Mouse (Mus musculus): ENCODE measurements around the gene Cradd.
A peak's percentile ranks its signal among the peaks of the same experiment; 100 is the strongest.

Gene Cradd

DNA sequence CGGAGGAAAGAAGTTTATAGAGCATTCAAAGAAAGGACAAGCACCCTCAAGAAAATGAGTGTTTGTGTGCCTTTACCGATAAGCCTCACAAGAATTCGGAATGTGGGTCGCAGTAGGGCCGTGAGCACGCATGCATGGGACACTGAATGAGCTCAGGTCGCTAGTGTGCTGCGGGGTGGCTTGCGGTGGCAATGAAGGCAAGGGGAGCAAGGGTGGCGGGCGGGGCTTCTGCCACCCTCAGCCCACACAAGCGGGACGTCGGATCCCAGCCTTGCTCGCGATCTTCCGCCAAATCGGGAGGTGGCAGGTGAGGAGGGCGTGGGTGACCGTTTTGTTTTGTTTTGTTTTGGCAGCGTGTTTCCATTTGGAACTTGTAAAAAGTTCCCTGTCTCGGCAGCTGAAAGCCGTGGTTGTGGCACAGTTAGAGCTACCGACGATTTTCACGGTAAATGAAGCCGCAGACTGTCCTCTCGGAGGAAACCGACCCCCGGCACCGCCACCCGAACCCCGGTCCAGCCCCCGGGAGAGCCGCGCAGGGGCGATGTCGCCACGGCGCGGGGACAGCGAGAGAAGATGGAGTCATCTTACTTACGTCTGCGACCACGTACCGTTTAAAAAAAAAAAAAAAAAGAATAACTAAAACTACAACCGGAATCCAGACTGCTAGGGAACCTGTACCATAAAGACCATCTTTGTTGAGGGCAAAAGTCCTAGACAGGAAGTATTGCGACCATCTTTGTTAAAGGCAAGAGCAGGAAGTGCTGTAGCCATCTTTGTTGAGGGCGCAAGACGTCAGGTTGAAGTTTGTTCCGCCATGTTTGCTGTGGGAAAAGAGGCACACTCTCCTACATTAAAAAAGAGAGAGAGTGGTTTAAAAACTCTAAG lies at the start of gene Cradd:
TSS of gene Cradd (minus strand) at position 741 of the 885 bp plus-strand sequence.
- peak; percentile 67 to 80 for DNase-seq

- no peak for DNase-seq
Observed at GRCm38 (mm10) chr10:95373340-95373739, 49.4 kb upstream of the Cradd start.

DNA sequence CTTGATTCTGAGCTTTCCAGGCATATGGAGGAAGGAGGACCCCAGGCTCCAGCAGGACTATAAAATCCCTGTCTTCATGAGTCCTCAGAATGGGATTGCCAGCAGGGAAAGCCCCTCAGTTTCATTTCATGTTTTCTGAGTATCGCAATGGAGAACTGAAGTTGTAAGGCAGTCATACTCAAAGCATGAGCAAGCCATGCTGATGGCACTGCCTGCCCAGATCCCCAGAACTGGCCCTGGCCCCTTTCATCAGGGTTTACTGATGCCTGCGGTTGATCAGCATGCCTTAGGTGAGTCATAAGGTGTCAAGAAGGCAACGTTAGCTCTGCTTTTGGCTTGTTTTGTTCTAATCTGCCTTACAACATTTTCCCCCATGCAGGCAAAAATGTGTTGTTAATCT lies 48.0 kb upstream of the Cradd start:
- peak in 1 of 2 experiments; percentile 33 for DNase-seq

DNA sequence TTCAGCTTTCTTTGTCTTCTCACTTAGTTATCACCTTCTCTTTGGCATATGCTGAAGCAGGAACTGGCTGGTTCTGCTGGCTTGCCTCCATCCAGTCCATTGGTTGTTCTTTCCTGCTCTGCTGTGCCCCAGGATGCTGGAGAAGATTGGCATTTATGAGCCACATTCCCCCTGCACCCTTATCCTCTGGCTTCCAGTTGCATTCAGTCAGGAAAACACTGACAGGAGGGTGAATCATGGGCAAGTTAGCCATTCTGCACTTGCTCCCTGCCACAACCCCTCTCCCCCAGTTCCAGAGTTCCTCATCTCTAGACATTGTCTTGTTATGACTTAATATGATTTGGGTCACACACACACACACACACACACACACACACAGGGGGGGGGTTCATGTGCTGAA lies 45.3 kb upstream of the Cradd start:
- no peak for DNase-seq

DNA sequence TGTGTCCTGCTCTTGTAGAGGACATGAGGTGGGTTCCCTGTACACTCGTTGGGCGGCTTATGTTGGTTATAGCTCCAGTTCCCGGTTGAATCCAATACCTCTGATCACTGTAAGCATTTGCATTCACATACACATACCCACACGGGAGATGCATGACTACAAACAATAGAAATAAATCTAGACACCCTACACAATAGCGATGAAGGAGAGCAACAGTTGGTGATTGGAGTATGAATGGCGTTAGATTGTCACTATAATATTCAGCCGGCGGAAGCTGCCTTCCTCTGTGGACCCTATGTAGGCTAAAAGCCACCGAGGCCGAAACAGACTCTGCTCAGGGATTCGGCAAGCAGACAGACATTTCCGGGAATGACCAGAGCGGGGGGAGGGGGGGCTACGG lies 44.2 kb upstream of the Cradd start:
- DNase-seq = no peak

- peak in 1 of 2 experiments; percentile 15 for DNase-seq
Observed at GRCm38 (mm10) chr10:95367661-95368089, 43.7 kb upstream of the Cradd start.

- no peak for DNase-seq
Observed at GRCm38 (mm10) chr10:95367241-95367640, 43.3 kb upstream of the Cradd start.

DNA sequence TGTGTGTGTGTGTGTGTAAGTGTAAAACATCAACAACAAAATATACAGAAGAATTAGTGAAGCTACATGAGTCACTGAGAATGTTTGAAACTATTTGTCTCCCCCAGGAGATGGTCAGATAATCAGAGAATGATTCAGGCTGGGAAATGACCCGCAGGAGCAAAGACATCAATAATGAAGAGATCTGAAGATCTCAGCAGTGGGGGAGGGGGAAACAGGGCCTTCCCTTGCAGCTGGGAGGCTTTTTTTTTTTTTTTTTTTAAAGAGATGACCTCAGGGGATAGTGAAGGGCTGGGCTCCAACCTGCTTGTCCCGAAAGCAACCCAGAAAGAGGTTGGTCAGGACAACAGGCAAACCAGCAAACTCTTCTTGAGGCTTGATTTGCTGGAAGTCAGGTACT lies 38.4 kb upstream of the Cradd start:
- DNase-seq = no peak

GRCm38 (mm10) chr10:95361260-95361841 lies 37.4 kb upstream of the Cradd start:
- no peak for DNase-seq

- DNase-seq = no peak
Observed at GRCm38 (mm10) chr10:95360048-95360447, 36.1 kb upstream of the Cradd start.

DNA sequence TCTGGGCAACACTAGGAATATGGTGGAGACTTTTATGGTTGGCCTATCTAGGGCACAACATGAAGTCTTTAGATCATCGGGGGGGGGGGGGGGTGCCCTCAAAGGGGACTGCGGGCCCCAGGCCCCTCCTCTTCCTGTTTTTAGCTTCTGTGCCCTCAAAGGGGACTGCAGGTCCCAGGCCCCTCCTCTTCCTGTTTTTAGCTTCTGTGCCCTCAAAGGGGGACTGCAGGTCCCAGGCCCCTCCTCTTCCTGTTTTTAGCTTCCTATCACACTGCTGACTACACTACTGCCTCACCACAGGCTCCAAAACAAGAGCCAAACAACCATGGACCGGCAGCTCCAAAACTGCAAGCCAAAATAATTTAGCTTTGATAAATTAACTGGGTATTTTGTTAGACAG lies 33.8 kb upstream of the Cradd start:
- no peak for DNase-seq

GRCm38 (mm10) chr10:95356711-95357110 lies 32.8 kb upstream of the Cradd start:
- DNase-seq = no peak

- no peak for DNase-seq
Observed at GRCm38 (mm10) chr10:95355678-95356268, 31.8 kb upstream of the Cradd start.

GRCm38 (mm10) chr10:95354673-95355072 lies 30.7 kb upstream of the Cradd start:
- DNase-seq = no peak

DNA sequence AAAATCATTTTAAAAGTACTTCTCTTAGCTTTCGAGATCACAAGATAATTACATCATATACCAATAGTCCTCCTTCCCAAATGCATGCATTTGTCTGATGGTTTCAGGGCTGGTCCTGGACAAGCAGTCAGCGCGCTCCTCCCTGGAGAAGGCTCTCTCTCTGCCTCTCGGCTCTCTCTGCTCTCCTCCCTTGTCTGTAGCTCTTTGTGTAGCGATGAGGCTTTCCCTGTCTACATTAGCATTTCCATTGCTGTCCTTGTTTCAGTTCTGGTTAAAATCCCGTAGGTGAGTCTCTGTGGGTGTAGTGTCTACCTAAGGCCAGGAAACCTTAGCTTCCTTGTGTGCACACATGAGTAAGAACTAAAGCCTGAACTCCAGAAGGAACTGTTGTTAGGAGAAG lies 30.1 kb upstream of the Cradd start:
- no peak for DNase-seq

DNA sequence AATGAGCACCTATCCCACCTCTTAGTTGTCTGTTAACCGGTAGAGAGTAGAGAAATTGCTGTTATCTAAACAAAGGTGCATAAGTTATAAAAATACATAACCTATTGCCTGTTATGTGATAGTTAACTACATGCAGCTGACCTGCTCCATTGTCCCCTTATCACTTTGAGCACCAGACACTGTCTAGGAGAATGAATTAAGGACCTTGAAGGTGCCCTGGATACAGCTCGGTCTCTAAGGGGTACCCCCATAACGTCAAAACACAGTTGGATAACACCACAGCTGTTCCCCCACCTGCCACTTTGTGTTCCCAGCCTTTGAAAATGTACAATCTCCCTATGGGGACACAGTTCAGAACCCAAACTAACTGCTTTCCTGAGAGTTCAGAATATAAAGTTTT lies 24.5 kb upstream of the Cradd start:
- DNase-seq = no peak

GRCm38 (mm10) chr10:95347776-95348175 lies 23.8 kb upstream of the Cradd start:
- DNase-seq = no peak

GRCm38 (mm10) chr10:95342833-95343590 lies 19.1 kb upstream of the Cradd start:
- DNase-seq = no peak

DNA sequence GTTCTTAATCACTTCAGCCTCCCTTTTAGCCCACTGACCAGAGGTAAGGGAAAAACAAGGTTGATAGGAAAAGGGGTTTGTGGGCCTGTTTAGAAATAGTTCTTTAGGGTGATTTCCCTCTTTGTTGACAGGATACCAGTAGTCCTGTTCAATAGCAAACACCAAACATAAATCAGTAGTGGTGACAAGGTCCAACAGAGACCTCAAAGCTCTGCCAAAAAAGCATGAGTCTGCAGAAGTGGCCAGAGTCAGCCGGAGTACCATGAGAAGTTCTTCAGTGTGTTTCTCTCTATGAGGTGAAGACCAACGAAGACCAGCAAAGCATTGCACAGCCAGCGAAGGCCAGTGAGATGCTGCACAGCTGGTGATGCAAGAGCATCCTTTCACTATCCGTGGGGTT lies 16.7 kb upstream of the Cradd start:
- no peak for DNase-seq

GRCm38 (mm10) chr10:95337589-95337988 lies 13.7 kb upstream of the Cradd start:
- no peak for DNase-seq

DNA sequence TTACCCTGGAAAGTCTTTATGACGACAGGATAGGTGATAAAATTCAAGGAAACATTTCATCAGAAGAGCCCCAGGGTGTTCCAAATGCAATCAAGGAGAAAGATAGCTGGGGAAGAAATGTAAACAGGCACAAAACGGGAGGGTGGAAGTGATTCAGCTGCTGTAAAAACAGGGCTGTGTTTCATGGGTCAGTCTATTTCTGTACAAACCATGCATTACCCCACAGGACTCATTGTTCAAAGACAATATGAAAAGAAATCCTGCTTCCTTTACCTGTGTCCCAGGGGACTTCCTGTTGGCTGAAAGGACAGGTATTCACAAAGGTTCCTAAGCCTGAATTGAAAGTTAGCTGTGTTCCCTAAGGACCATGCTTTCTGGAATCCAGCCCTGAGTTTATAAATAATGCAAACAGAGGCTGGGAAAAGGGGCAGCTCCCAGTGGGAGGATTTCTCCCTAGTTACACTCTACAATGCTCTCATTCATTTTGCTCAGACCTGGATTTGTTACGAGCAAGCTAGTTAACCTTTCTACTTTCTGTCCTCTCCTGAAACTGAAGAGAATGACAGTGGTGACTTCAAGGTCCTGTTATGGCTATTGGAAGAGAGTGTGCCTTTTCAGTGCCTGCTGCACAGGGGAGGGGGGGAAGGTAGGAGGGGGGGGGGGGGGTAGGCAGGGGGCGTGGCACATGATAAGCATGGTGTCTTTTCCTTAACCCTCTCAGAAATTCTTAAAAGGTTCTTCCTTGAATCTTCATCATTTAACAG lies 13.0 kb upstream of the Cradd start:
- DNase-seq = no peak

GRCm38 (mm10) chr10:95334826-95335225 lies 10.9 kb upstream of the Cradd start:
- DNase-seq = no peak
